Mouse (Mus musculus): ENCODE measurements around the gene Upk1a. TPM values are rescaled to one million over a fixed set of nuclear protein-coding genes. Genes with fewer than 3 reads are reported as not detected.

The Upk1a gene
- polyA plus RNA-seq (2016; fragmentation: Nextera tagmentation; extraction: Ambion mirVana): 0.23 and 0.61 TPM in 2 replicates

DNA sequence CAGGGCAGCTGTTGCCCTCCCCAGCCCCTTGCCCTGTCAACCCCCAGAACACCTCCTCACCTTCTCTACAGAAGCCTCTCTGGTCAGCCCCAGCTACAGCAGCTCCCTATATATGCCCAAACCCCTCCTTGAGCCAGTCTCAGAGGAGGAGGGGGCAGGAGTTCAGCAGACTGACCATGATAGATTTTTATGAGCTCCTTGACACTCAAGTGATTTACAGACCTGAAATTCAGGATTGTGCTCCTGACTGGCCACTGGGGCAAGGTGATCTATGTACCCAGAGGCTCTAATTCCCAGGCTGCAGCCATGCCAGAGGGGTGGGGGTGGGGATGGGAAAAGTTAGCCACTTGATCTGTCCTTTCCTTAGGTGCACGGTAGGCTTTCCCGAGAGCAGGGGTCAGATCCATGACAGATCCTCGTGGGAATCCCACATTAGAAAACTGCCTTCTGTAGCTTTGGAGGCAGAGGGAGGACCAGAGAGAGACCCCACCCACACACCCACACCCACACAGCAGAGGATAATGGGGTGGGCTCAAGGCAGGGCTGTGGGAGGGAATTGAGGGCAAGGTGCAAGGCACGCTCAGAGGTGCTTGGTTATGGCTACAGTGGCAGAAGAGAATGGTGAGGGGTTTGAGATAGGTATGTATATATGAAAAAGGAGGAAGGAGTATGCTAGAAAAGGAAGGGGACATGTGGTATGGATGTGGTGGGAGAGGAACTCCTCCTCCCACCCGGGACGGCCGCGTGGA lies at the start of gene Upk1a:
TSS of gene Upk1a (minus strand) at position 194 of the 749 bp plus-strand sequence.
- H3K4me3 ChIP-seq (replicated peaks): no peak within 1 kb of the TSS
- no peaks in the 10 kb centered on the region for H3K27me3 ChIP-seq
- H3K36me3 ChIP-seq (replicated peaks): peaks cover 28% of the 10 kb centered on the region
- H3K9me3 ChIP-seq: no peaks in the 10 kb centered on the region
- no peak within 1 kb of the TSS for H3K9ac ChIP-seq
- H3K4me1 ChIP-seq: no peaks in the 10 kb centered on the region
- no peak within 1 kb of the TSS for H3K4me2 ChIP-seq
- ATAC-seq (ENCODE audit: low FRiP score): no peak
- no peak within 1 kb of the TSS for H3K27ac ChIP-seq
- 84% methylated on average over 8 of the region's 8 CpGs for WGBS

DNA sequence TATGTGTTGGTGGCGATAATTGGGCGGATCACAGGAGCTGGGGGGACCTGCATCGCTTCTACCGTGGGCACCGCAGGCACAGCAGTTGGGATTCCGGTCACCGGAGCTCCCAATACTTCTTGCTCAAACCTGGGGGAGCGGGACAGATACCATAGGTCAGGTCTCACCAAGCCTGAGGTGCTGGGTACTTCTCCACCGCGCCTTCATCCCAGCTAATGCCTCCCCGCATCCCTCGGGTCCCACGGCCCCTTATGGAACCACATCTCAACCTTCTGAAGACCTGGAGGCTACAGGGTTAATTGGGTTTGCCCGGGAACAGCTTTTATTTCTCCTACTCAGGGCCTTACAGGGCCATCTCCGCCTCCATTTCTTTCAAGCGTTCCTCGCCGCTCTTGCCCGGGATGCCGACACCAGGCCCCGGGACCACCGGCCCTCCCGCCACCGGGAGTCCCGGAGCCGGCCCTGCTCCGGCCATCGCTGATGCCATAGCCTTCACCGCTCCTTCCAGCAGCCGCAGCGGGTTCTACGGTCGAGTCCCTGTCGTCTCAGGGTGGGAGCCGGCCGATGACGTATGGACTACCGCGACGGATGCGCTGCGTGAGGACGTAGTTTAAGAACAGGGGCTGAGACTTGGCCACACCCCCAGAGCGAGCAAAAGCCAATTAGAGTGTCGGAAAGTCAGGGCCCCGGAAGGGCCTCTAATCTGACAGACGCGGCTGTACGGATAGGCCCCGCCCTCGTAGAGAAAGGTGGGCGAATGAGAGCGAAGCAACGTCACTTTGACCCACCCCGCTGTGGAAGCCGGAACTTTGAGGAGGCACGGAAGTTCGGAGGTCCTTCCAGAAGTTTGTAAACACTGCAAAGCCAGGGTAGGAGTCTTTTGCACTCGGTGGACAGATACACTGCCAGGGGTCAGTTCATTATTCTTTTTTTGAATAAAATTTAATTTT lies 37.2 kb upstream of the Upk1a start, which contains the start of gene Rbm42:
TSS of gene Rbm42 (minus strand) at position 727 of the 950 bp plus-strand sequence.
- Histone ChIP-seq H3K4me2 (peak within 1 kb of the TSS; percentile 97), H3K4me1 (peaks cover 19% of the 10 kb centered on the region), H3K27ac (0 out of 2 replicates have a peak within 1 kb of the TSS, but pooled peaks have one; percentile 38), H3K36me3 (replicated peaks) (peaks cover 60% of the 10 kb centered on the region), H3K9ac (peak within 1 kb of the TSS; percentile 90), H3K9me3 (no peaks in the 10 kb centered on the region), H3K4me3 (replicated peaks) (peak within 1 kb of the TSS; percentile 84), H3K27me3 (no peaks in the 10 kb centered on the region)
- ATAC-seq (ENCODE audit: low FRiP score): peak; percentile 99
- WGBS: 2% methylated on average over 59 of the region's 59 CpGs

DNA sequence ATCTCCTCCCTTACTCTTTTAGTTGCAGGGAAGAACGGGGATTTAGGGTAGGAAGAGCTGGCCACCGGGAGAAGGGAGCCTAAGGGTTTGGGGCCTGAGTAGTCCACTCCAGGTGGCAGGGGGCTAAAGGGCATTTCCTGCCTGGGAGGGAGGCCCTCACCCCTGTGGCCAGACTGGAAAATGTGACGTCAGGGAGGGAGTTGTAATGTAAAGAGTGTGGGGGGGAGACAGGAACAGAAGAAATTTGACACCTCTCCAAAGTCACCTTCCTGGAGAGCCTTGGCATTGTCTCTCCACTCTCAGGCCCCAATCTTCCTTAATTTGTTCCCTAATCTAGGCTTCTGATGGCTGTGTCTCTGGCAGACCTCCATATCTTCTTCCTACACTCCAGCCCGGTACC lies 26.4 kb upstream of the Upk1a start:
- no peaks in the 10 kb centered on the region for H3K9me3 ChIP-seq
- peaks cover 42% of the 10 kb centered on the region for H3K27me3 ChIP-seq
- 22% methylated on average over 4 of the region's 4 CpGs for WGBS
- H3K4me3 ChIP-seq (replicated peaks): no peak overlapping the region
- no peak overlapping the region for H3K9ac ChIP-seq
- peaks cover 43% of the 10 kb centered on the region for H3K36me3 ChIP-seq (replicated peaks)
- ATAC-seq (ENCODE audit: low FRiP score): no peak
- no peak overlapping the region for H3K4me2 ChIP-seq
- no peak overlapping the region for H3K27ac ChIP-seq
- peaks cover 9% of the 10 kb centered on the region; the same call in 1 of the 2 replicates for H3K4me1 ChIP-seq

DNA sequence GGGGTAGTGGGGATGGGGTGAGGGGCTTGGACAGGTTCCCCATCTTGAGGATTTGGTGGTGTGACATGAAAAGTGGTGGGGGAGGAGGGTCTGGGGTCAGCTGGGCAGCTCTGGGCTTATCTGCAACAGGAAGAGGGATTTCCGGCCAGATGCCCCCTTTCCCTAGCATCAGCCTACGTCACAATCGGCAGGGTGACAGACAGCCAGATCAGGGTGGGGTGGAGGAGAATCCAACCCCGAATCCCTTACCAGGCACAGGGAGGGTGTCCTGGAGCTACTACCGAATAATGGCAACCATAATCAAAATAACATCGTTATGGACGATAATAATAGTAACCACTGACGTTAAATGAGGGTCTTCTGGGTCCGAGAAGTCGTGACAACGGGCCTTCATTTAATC lies 23.7 kb upstream of the Upk1a start:
- no peak for ATAC-seq (ENCODE audit: low FRiP score)
- 36% methylated on average over 11 of the region's 11 CpGs for WGBS
- Histone ChIP-seq H3K4me1 (peaks cover 10% of the 10 kb centered on the region; the same call in 1 of the 2 replicates), H3K9me3 (no peaks in the 10 kb centered on the region), H3K27ac (no peak overlapping the region), H3K9ac (no peak overlapping the region), H3K4me3 (replicated peaks) (no peak overlapping the region), H3K27me3 (peaks cover 68% of the 10 kb centered on the region), H3K36me3 (replicated peaks) (peaks cover 16% of the 10 kb centered on the region), H3K4me2 (no peak overlapping the region)

GRCm38 (mm10) chr7:30635752-30636151 lies 23.1 kb upstream of the Upk1a start, which contains the start of gene Etv2:
Gene Etv2 (minus strand): TSS chr7:30635852.
- Histone ChIP-seq H3K9ac (peak within 1 kb of the TSS; percentile 3; the same call in 1 of the 2 replicates), H3K27me3 (peaks cover 75% of the 10 kb centered on the region), H3K4me3 (replicated peaks) (peak within 1 kb of the TSS; percentile 10; the same call in 1 of the 2 replicates), H3K27ac (no peak within 1 kb of the TSS), H3K9me3 (no peaks in the 10 kb centered on the region), H3K4me2 (peak within 1 kb of the TSS; percentile 36), H3K36me3 (replicated peaks) (peaks cover 10% of the 10 kb centered on the region), H3K4me1 (peaks cover 10% of the 10 kb centered on the region; the same call in 1 of the 2 replicates)
- whole genome bisulfite sequencing: 5% methylated on average over 5 of the region's 5 CpGs
- ATAC-seq (ENCODE audit: low FRiP score): no peak

- Histone ChIP-seq H3K27me3 (peaks cover 85% of the 10 kb centered on the region), H3K9ac (peak overlapping the region; percentile 3; the same call in 1 of the 2 replicates), H3K4me3 (replicated peaks) (peak overlapping the region; percentile 10; the same call in 1 of the 2 replicates), H3K4me1 (peaks cover 10% of the 10 kb centered on the region; the same call in 1 of the 2 replicates), H3K9me3 (no peaks in the 10 kb centered on the region), H3K27ac (no peak overlapping the region), H3K4me2 (peak overlapping the region; percentile 36), H3K36me3 (replicated peaks) (no peaks in the 10 kb centered on the region)
- under 1% methylated on average over 20 of the region's 20 CpGs for WGBS
- peak; percentile 61; the same call in 1 of the 2 replicates for ATAC-seq (ENCODE audit: low FRiP score)
Observed at GRCm38 (mm10) chr7:30634621-30635020, 22.0 kb upstream of the Upk1a start.

GRCm38 (mm10) chr7:30633762-30634412 lies 21.2 kb upstream of the Upk1a start:
- Histone ChIP-seq H3K4me3 (replicated peaks) (no peak overlapping the region), H3K27ac (no peak overlapping the region), H3K4me2 (peak overlapping the region; percentile 36; the same call in 1 of the 2 replicates), H3K9ac (no peak overlapping the region), H3K36me3 (replicated peaks) (no peaks in the 10 kb centered on the region), H3K4me1 (peaks cover 10% of the 10 kb centered on the region; the same call in 1 of the 2 replicates), H3K9me3 (no peaks in the 10 kb centered on the region), H3K27me3 (peaks cover 89% of the 10 kb centered on the region)
- WGBS: 8% methylated on average over 27 of the region's 27 CpGs
- ATAC-seq (ENCODE audit: low FRiP score): no peak

DNA sequence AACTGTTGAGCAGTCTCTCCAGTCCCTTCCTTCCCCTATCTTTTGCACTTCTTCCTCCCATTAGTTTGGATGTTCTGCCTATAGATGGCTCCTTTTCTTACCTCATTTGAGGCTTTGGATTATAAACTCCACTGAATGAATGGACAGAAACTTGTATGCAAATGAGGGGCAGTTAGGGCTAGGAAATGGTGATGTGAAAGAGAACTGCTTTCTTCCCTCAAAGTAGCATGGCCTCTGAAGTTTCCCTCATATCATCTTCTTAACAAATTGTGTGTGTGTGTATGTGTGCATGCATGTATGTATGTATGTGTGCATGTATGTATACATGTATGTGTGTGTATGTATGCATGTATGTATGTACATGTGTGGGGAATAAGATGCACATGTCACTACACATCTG lies 16.4 kb upstream of the Upk1a start:
- H3K36me3 ChIP-seq (replicated peaks): peaks cover 5% of the 10 kb centered on the region
- ATAC-seq (ENCODE audit: low FRiP score): no peak
- H3K27me3 ChIP-seq: peaks cover 51% of the 10 kb centered on the region
- H3K4me2 ChIP-seq: no peak overlapping the region
- H3K4me1 ChIP-seq: peaks cover 13% of the 10 kb centered on the region
- no peak overlapping the region for H3K4me3 ChIP-seq (replicated peaks)
- H3K27ac ChIP-seq: no peak overlapping the region
- no peak overlapping the region for H3K9ac ChIP-seq
- no peaks in the 10 kb centered on the region for H3K9me3 ChIP-seq

GRCm38 (mm10) chr7:30626647-30627046 lies 14.0 kb upstream of the Upk1a start:
- WGBS: 80% methylated on average over 5 of the region's 5 CpGs
- H3K36me3 ChIP-seq (replicated peaks): peaks cover 29% of the 10 kb centered on the region
- H3K9me3 ChIP-seq: no peaks in the 10 kb centered on the region
- no peak for ATAC-seq (ENCODE audit: low FRiP score)
- H3K27me3 ChIP-seq: peaks cover 28% of the 10 kb centered on the region
- H3K4me1 ChIP-seq: peaks cover 12% of the 10 kb centered on the region
- no peak overlapping the region for H3K4me2 ChIP-seq
- no peak overlapping the region for H3K9ac ChIP-seq
- H3K4me3 ChIP-seq (replicated peaks): no peak overlapping the region
- no peak overlapping the region for H3K27ac ChIP-seq

GRCm38 (mm10) chr7:30625530-30626384 lies 13.1 kb upstream of the Upk1a start, which contains the start of gene Cox6b1:
Gene Cox6b1 (minus strand): TSS chr7:30626151.
- Histone ChIP-seq H3K9ac (peak within 1 kb of the TSS; percentile 78), H3K4me1 (peaks cover 12% of the 10 kb centered on the region), H3K4me2 (peak within 1 kb of the TSS; percentile 81), H3K9me3 (no peaks in the 10 kb centered on the region), H3K36me3 (replicated peaks) (peaks cover 35% of the 10 kb centered on the region), H3K4me3 (replicated peaks) (peak within 1 kb of the TSS; percentile 82), H3K27me3 (peaks cover 19% of the 10 kb centered on the region), H3K27ac (no peak within 1 kb of the TSS)
- peak; percentile 96 for ATAC-seq (ENCODE audit: low FRiP score)
- 2% methylated on average over 44 of the region's 44 CpGs for whole genome bisulfite sequencing

DNA sequence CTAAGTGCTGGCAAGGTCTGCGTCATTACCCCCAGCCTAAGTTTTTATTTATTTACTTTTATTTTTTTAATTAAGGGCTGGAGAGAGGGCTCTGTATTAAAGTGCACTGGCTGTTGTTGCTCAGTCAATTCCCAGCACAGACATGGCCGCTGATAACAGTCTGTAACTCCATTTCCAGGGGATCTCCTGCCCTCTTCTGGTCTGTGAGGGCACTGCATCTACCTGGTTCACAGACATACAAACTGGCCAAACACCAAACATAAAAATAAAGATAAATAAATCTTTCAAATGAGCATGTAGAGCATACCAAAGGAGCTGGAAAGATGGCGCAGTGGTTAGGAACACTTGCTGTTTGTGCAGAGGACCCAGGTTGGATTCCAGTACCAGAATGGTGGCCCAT lies 6.6 kb upstream of the Upk1a start:
- no peak overlapping the region for H3K27ac ChIP-seq
- H3K4me3 ChIP-seq (replicated peaks): no peak overlapping the region
- H3K4me1 ChIP-seq: no peaks in the 10 kb centered on the region
- no peak overlapping the region for H3K4me2 ChIP-seq
- ATAC-seq (ENCODE audit: low FRiP score): no peak
- H3K9me3 ChIP-seq: no peaks in the 10 kb centered on the region
- H3K9ac ChIP-seq: no peak overlapping the region
- 85% methylated on average over 3 of the region's 3 CpGs for WGBS
- H3K27me3 ChIP-seq: no peaks in the 10 kb centered on the region
- peaks cover 80% of the 10 kb centered on the region for H3K36me3 ChIP-seq (replicated peaks)

All from forebrain, embryonic 12.5 days (tissue).